Mouse (Mus musculus): ENCODE data around the gene Lmntd2.

Lmntd2 gene

GRCm38 (mm10) chr7:141216894-141217293, 3.0 kb upstream of the Lmntd2 start:
- in situ Hi-C loops (cut with MboI; ENCODE audit: low sequenced_read_pairs) = no loop called here

GRCm38 (mm10) chr7:141215880-141216733, 2.2 kb upstream of the Lmntd2 start:
- in situ Hi-C loops (cut with MboI; ENCODE audit: low sequenced_read_pairs) = no loop called here

GRCm38 (mm10) chr7:141215101-141215879, 1.4 kb upstream of the Lmntd2 start, which contains the start of gene Rassf7:
Gene Rassf7, plus strand, starts transcription at chr7:141215860.
- in situ Hi-C loops (cut with MboI; ENCODE audit: low sequenced_read_pairs) = no loop called here

GRCm38 (mm10) chr7:141214310-141214709, 430 bp upstream of the Lmntd2 start:
- in situ Hi-C loops (cut with MboI; ENCODE audit: low sequenced_read_pairs) = no loop called here

GRCm38 (mm10) chr7:141213133-141213532, 747 bp downstream of the Lmntd2 start:
- in situ Hi-C loops (cut with MboI; ENCODE audit: low sequenced_read_pairs) = no loop called here

GRCm38 (mm10) chr7:141210606-141211131, 3.2 kb downstream of the Lmntd2 start:
- in situ Hi-C loops (cut with MboI; ENCODE audit: low sequenced_read_pairs) = no loop called here

GRCm38 (mm10) chr7:141210137-141210536, 3.7 kb downstream of the Lmntd2 start:
- in situ Hi-C loops (cut with MboI; ENCODE audit: low sequenced_read_pairs) = no loop called here

GRCm38 (mm10) chr7:141209526-141209925, 4.4 kb downstream of the Lmntd2 start:
- in situ Hi-C loops (cut with MboI; ENCODE audit: low sequenced_read_pairs) = no loop called here

GRCm38 (mm10) chr7:141206182-141206937, 7.5 kb downstream of the Lmntd2 start:
- in situ Hi-C loops (cut with MboI; ENCODE audit: low sequenced_read_pairs) = no loop called here

GRCm38 (mm10) chr7:141205504-141205903, 8.4 kb downstream of the Lmntd2 start:
- in situ Hi-C loops (cut with MboI; ENCODE audit: low sequenced_read_pairs) = no loop called here

GRCm38 (mm10) chr7:141204546-141204945, 9.3 kb downstream of the Lmntd2 start:
- in situ Hi-C loops (cut with MboI; ENCODE audit: low sequenced_read_pairs) = no loop called here

- in situ Hi-C loops (cut with MboI; ENCODE audit: low sequenced_read_pairs) = no loop called here
Measured at GRCm38 (mm10) chr7:141198121-141198520, 15.8 kb downstream of the Lmntd2 start.

GRCm38 (mm10) chr7:141196619-141197282, 17.1 kb downstream of the Lmntd2 start:
- in situ Hi-C loops (cut with MboI; ENCODE audit: low sequenced_read_pairs) = no loop called here

GRCm38 (mm10) chr7:141195754-141196153, 18.1 kb downstream of the Lmntd2 start:
- in situ Hi-C loops (cut with MboI; ENCODE audit: low sequenced_read_pairs) = no loop called here

- in situ Hi-C loops (cut with MboI; ENCODE audit: low sequenced_read_pairs) = no loop called here
Measured at GRCm38 (mm10) chr7:141194830-141195229, 19.1 kb downstream of the Lmntd2 start.

- in situ Hi-C loops (cut with MboI; ENCODE audit: low sequenced_read_pairs) = no loop called here
Measured at GRCm38 (mm10) chr7:141194409-141194808, 19.5 kb downstream of the Lmntd2 start.

GRCm38 (mm10) chr7:141193948-141194347, 19.9 kb downstream of the Lmntd2 start, which contains the start of the genes Hras and Lrrc56:
Gene Hras, minus strand, starts transcription at chr7:141194005.
Gene Lrrc56, plus strand, starts transcription at chr7:141194157.
- in situ Hi-C loops (cut with MboI; ENCODE audit: low sequenced_read_pairs) = no loop called here

GRCm38 (mm10) chr7:141193348-141193856, 20.5 kb downstream of the Lmntd2 start:
- in situ Hi-C loops (cut with MboI; ENCODE audit: low sequenced_read_pairs) = no loop called here

GRCm38 (mm10) chr7:141192776-141193347, 21.0 kb downstream of the Lmntd2 start:
- in situ Hi-C loops (cut with MboI; ENCODE audit: low sequenced_read_pairs) = no loop called here
